Mouse (Mus musculus) ES-E14 (cell line): ENCODE data around the gene Scgb1b11. TPM values are rescaled to one million over a fixed set of nuclear protein-coding genes. Genes with fewer than 3 reads are reported as not detected.
"Not testable (repeated sequence)": the region's sequence is repeated elsewhere in the genome, so short reads cannot be mapped to it uniquely, and the experiment has no call there.

ENCODE experiments used
- DNase-seq: peaks from one replicate; pipeline ENCODE4 v3.0.0-alpha.2; 2013; ENCODE audit warnings: low read depth, low spot score
- H3K27ac ChIP-seq: 2 replicates; pipeline ENCODE4 v1.5.1; 2012; ENCODE audit warnings: low read depth, mild to moderate bottlenecking, low read length, moderate library complexity, mixed read lengths; ENCODE audit not compliant: poor library complexity, insufficient read depth, severe bottlenecking
- H3K36me3 ChIP-seq: 2 replicates; pipeline ENCODE4 v1.6.1; 2012; ENCODE audit warnings: mild to moderate bottlenecking, low read length, moderate library complexity, mixed read lengths; ENCODE audit not compliant: control insufficient read depth, poor library complexity, insufficient read depth, severe bottlenecking
- H3K4me1 ChIP-seq, 2 experiments: fragments of 150-350 bp in 1 of 2; sonication (generic) in 1 of 2; 2 replicates each; pipeline ENCODE4 v1.6.1; 2012; ENCODE audit warnings: low read length in 2 of 2, mild to moderate bottlenecking in 1 of 2, mixed read lengths in 1 of 2; ENCODE audit not compliant: control insufficient read depth in 2 of 2, insufficient read depth in 2 of 2, poor library complexity in 1 of 2
- H3K4me3 ChIP-seq, 2 experiments: fragments of 150-350 bp in 1 of 2; sonication (generic) in 1 of 2; 2 replicates each; pipeline ENCODE4 v1.5.1; 2012; ENCODE audit warnings: low read length in 2 of 2, low read depth in 1 of 2, mild to moderate bottlenecking in 1 of 2, mixed read lengths in 1 of 2; ENCODE audit not compliant: insufficient read depth in 1 of 2, poor library complexity in 1 of 2, severe bottlenecking in 1 of 2
- H3K9ac ChIP-seq: 2 replicates; pipeline ENCODE4 v1.6.1; 2012; ENCODE audit warnings: low read depth, mild to moderate bottlenecking, low read length, mixed read lengths; ENCODE audit not compliant: poor library complexity, insufficient read depth, severe bottlenecking
- H3K9me3 ChIP-seq: fragments of 150-350 bp; sonication (generic); 2 replicates; pipeline ENCODE4 v1.6.1; 2012; ENCODE audit warnings: low read depth, mild to moderate bottlenecking, low read length; ENCODE audit not compliant: control insufficient read depth, insufficient read depth
- in situ Hi-C, 2 experiments: fragments of 600-800 bp; cut with MboI; formaldehyde crosslinking; loops; one replicate each; pipeline ENCODE4 v1.15.1; 2025; ENCODE audit warnings: low sequenced_read_pairs in 2 of 2, inconsistent platforms in 1 of 2; ENCODE audit not compliant: unreplicated experiment in 2 of 2
- total RNA-seq: library from RNA; depleted of rRNA; stranded (reverse); fragments of 300-350 nt; gene quantifications from 2 replicates; pipeline ENCODE4 v1.2.3, GENCODE M21; 2012; rRNA removed

The Scgb1b11 gene
- total RNA-seq = not detected in 2 replicates

DNA sequence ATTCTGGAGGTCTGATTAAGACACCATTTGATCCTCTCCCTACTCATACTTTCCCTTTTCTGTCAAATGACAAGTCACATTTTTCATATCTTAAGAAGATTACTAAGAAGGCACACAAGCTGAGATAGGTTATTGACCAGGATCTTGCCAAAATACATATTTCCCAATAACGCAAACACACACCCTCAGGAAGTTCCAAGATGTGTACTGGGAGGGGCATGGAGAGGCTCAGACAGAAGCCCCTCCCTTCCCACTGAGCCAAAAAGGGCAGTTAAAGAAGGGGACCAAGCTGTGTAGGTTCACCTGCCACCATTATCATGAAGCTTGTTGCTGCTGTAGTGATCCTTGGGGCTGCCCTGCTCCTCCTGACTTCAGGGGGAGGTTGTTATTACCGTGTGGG lies at the start of gene Scgb1b11:
TSS of gene Scgb1b11 (plus strand) at position 301 of the 400 bp plus-strand sequence.
- in situ Hi-C loops, H3K27ac ChIP-seq, DNase-seq, H3K9ac ChIP-seq, H3K4me1 ChIP-seq, H3K36me3 ChIP-seq, H3K4me3 ChIP-seq, H3K9me3 ChIP-seq: not testable (repeated sequence)

- H3K4me1 ChIP-seq, DNase-seq, H3K27ac ChIP-seq, H3K4me3 ChIP-seq, H3K9me3 ChIP-seq, in situ Hi-C loops, H3K9ac ChIP-seq, H3K36me3 ChIP-seq: not testable (repeated sequence)
These were observed 11.6 kb upstream of the Scgb1b11 start, which contains the start of gene Scgb2b11 for GRCm38 (mm10) chr7:32211045-32211444. Scgb2b11 (minus strand) TSS chr7:32211145.

Other genes starting within 250 kb of the Scgb1b11 start
- not detected in 2 replicates for gene Scgb1b10, start 122.0 kb upstream of the Scgb1b11 start, total RNA-seq
- not detected in 2 replicates for gene Scgb2b11, start 11.7 kb upstream of the Scgb1b11 start, total RNA-seq
- gene Scgb2b12, start 104.4 kb downstream of the Scgb1b11 start, total RNA-seq = not detected in 2 replicates
- not detected in 2 replicates for gene Scgb1b12, start 111.3 kb downstream of the Scgb1b11 start, total RNA-seq
- gene Scgb1b29, start 218.7 kb downstream of the Scgb1b11 start, total RNA-seq = not detected in 2 replicates